Mouse (Mus musculus): ENCODE data around the gene Xkr8.
A peak's percentile ranks its signal among the peaks of the same experiment; 100 is the strongest.
"Not testable (repeated sequence)": the region's sequence is repeated elsewhere in the genome, so short reads cannot be mapped to it uniquely, and the experiment has no call there.

Xkr8 gene

GRCm38 (mm10) chr4:132732148-132732684 lies at the start of gene Xkr8:
Gene Xkr8, minus strand, starts transcription at chr4:132732546.
- peak; percentile 92 for DNase-seq (ENCODE audit: low read depth)

GRCm38 (mm10) chr4:132780288-132780687 lies 47.9 kb upstream of the Xkr8 start:
- DNase-seq (ENCODE audit: low read depth): no peak

GRCm38 (mm10) chr4:132778562-132779201 lies 46.3 kb upstream of the Xkr8 start:
- peak; percentile 49 for DNase-seq (ENCODE audit: low read depth)

DNA sequence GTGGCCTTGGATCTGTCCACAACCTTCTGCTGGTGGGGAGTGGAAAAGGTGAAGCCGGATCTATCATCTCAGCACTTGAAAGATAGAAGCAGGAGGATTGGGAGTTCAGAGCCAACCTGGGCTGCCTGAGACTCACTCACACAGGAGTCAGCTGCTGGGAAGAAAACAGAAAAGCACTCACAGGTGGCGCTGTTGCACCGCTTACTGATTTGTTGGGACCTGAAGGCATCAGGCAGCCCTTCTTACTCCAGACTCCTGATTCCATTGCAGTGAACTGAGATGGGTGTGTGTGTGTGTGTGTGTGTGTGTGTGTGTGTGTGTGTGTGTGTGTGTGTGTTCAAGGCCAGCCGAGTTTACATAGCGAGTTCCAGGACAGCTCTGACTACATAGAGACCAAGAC lies 44.4 kb upstream of the Xkr8 start:
- DNase-seq (ENCODE audit: low read depth): peak; percentile 86

DNA sequence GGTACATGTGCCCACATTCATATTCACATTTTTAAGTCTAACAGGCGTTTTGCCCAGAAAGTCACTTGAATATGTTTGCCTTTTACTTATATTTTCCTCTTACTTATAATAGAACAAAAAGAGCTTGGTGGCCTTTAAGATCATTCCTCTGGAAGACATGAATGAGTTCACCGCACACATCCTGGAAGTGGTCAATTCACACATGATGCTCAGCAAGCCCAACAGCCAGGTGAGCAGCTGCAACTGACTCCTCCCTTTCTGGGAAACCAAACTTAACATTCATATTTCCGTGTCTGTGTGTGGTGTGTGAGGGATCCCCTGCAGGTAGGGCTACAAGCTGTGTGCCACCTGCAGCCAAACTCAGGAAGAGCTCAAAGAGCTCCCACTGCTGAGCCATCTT lies 42.6 kb upstream of the Xkr8 start:
- DNase-seq (ENCODE audit: low read depth): peak; percentile 60

DNA sequence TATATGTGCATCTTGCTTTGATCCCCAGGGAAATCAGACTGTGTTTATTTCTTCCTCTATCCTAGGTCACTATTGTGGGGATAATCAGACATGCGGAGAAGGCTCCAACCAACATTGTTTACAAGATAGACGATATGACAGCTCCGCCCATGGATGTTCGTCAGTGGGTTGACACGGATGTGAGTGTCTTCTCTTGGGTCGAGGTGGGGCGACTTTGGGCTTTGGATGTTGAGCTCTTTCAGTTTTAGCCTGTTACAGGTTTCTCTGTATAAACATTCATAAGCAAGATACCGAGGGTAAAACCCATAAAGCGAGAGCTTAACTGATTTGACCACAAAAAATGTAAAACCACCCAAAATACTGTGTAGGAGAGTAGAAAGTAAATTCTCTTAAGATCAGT lies 39.4 kb upstream of the Xkr8 start:
- peak; percentile 57 for DNase-seq (ENCODE audit: low read depth)

DNA sequence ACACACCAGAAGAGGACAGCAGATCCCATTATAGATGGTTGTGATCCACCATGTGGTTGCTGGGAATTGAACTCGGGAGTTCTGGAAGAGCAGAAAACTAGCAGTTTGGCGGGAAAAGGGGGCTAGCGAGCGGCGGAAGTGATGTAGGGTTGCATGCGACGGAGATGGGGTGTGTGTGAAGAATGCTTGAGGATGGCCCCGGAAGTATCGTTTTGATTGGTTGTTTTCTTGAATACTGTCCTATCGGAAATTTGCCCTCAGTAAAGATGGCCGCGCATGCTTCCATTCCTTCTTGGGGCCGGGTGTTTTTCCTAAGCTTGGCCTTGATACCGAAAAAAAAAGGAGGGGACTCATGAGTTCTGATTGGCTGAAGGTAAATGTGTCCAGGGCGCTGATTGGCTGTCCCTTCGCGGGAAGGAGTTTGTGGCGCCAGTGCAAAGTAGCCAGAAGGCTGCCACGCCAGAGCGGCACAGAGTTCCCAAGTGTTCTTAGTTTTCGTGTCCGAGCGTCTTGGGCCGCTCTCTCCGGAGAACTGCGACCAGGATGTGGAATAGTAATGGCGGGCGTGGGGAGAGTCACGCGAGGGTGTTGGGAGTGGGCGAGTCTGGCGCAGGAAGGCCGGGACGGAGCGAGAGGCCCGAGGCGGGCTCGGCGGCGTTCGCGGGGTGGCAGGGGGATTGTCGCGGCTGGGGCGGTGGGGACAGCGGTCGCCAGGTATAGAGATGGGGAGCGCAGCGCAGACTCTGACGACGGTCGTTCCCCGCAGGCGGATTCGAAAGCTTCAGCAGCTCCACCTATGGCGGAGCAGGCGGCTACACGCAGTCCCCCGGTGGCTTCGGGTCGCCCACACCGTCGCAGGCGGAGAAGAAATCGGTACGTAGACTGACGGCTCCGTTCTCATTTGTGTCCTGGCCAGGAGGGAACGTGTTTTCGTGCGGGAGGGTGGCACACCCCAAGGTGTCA lies 35.8 kb upstream of the Xkr8 start, which contains the start of gene Rpa2:
Gene Rpa2 (plus strand): TSS at position 419 of the 963 bp plus-strand sequence.
- peak; percentile 100 for DNase-seq (ENCODE audit: low read depth)

DNA sequence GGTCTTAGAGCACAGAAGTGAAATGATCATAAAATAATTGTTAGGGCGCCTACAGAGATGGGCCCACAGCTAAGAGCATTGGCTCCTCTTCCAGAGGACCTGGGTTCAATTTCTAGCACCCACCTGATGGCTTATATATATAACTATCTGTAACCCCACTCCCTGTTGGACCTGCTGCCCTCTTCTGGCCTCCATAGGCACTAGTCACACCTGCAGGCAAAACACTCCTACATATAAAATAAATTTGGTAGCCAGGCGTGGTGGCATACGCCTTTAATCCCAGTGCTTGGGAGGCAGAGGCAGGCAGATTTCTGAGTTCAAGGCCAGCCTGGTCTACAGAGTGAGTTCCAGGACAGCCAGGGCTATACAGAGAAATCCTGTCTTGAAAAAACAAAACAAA lies 30.8 kb upstream of the Xkr8 start:
- DNase-seq (ENCODE audit: low read depth): not testable (repeated sequence)

DNA sequence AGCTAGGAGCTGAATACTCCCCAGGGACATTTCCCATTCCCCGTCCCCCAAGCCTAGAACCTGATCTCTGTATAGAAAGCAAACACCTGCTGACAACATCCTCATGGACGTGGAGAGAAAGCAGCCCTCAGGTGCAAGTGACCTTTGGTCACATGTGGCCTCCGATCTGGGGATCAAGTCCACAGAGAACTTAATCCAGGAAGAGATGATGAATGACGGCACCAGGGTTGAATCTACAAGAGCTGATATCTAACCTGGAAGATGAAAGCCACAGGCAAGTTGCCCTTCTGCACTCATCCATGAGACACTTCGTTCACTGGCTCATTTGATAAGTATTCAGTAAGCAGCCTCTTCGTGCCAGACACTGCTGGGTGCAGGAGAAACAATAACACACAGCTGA lies 30.3 kb upstream of the Xkr8 start:
- no peak for DNase-seq (ENCODE audit: low read depth)

- DNase-seq (ENCODE audit: low read depth): no peak
These were observed 27.9 kb upstream of the Xkr8 start for GRCm38 (mm10) chr4:132760296-132760695.

DNA sequence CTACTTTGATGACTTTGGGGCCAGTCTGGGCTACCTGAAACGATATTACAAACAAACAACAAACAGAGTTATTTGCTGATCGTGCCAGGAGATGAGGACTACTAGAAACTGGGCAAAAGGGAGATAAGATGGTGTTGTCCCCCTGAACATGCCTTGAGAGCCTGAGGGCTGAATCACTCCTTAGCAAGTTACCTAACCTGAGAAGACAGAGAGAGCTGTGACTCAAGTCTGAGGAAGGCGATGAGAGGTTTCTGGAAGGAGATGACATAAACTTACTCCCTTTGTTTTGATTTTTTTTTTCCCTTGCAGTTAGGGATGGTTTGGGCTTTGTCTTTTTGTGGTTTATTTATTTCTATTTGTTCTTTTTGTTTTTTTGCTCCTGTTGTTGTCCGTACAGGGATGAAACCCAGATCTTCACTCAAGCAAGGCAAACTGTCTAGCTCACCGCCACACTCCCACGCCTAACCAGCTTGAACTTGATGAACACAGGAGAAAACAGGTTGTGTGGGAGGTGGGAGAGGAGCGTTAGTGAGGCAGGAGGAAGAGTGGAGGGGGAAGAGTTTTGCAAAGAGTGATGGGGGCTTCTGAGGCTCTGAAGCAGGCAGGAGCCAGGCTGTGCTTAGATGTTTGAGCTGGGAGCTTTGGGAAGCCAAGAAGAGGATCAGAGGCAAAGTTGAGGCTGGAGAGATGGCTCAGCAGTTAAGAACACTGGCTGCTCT lies 25.4 kb upstream of the Xkr8 start:
- DNase-seq (ENCODE audit: low read depth): peak; percentile 52

DNA sequence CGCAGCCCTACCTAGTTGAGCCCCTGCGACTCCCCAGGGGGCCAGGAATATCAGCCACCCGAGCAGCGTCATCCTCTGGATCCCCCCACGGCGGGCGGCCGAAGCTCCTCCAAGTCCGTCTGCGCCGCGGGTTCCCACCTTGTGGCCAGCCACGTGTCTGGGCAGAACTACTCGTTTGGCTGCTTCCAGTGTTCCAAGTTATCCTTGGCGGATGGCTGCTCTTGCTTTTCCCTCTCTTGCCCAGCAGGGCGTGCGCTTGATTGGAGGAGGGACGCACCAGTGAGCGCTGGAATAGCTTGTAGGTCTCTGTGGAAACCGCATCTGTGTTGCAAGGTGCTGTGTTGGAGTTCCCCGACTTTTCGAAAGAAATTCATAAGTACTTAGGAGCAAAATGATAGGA lies 24.6 kb upstream of the Xkr8 start, which contains the start of gene Smpdl3b:
Gene Smpdl3b (minus strand): TSS at position 279 of the 400 bp plus-strand sequence.
- peak; percentile 87 for DNase-seq (ENCODE audit: low read depth)

- no peak for DNase-seq (ENCODE audit: low read depth)
These were observed 20.6 kb upstream of the Xkr8 start for GRCm38 (mm10) chr4:132752992-132753391.

GRCm38 (mm10) chr4:132749258-132749982 lies 17.1 kb upstream of the Xkr8 start:
- no peak for DNase-seq (ENCODE audit: low read depth)

GRCm38 (mm10) chr4:132748778-132749177 lies 16.4 kb upstream of the Xkr8 start:
- peak; percentile 81 for DNase-seq (ENCODE audit: low read depth)

DNA sequence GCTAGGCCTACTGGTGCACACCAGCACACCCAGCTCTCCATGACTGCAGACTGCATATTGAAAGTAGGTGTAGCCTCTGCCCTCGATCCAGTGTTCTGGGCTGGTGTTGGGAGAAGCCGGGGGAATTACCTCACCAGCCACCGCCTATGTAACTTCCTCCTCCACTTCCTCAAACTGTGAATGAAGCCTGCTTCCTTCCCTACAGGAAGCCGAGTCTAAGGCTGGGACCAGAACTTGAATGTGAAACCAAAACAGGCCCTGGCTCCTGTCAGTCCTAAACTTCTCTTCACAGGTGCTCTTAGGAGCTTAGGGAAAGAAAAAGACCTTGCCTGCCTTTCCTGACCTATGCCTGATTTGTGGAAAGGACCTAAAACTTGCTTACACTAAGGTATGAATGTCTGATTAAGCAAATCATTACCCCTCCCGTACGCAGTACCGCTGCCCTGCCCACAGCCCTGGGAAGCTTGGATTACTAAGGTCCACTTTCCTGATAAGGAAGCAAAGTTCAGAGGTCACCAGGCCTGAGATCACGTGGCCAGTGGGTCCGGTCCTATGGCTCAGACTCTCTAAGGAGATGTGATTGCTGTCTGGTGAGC lies 15.4 kb upstream of the Xkr8 start:
- peak; percentile 89 for DNase-seq (ENCODE audit: low read depth)

DNA sequence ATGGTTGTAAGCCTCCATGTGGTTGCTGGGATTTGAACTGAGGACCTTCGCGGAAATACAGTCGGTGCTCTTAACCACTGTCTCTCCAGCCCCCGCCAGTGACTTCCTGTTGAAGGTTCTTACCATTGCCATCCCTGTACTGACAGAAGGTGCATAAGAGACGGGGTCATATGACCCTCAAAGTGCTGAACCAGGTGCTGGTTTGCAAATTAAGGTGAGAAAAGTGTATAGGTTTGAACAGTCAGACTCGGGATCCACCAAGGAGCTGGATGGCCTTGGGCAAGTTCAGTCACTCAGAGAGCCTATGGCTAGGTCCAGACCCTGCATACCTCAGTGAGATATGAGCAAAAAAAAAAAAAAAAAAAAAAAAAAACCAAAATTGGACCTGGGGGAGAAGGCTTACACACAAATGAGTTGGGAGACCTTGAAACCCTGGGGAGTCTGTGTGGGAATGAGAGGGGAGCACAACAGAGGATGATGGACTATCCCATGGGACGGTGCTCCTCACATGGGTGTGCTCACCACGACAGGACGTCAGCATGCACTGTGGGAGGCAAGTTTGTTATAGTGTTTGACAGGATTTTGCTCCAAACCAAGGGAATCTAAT lies 14.7 kb upstream of the Xkr8 start:
- DNase-seq (ENCODE audit: low read depth): peak; percentile 69

DNA sequence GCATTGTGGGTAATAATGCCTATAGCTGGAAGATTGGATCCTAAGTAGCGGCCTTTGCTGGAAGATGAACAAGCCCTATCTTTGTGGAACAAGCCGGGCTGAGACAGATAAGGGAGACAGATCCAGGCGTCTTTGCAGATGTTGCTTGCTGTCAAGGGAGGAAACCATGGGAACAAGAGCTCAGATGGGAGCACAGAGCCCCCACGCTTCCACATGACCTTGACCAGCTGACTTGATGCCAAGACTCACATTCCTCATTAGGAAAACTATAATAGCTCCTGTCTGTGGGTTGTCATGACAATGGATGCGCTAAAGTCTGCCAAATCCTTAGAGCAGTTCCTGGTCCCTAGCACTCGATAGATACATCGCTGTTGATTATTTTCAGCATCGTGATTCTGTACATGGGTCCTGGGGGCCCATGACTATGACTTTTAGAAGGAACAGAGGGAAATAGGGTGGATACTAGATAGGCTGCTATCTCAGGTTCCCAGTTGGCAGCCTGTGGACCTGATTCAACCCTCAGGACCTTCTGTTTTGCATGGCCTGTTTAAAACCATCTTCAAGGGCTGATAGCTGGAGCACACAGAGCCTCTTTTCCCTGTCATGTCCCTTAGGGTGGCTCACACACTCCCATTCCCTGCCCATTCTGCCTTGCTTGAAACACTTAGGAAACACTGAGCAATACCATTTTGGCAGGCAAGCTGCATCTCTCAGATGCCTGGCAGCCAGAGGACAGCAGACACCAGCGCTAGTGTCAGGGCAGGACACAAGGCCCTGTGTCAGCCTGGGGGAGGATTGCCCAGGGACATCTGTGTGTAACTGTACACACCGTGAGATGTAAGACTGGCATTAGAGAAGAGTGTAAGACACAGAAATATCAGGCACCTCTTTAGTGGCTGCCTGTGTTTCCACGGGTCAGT lies 11.9 kb upstream of the Xkr8 start:
- no peak for DNase-seq (ENCODE audit: low read depth)

GRCm38 (mm10) chr4:132741491-132741890 lies 9.1 kb upstream of the Xkr8 start:
- peak; percentile 51 for DNase-seq (ENCODE audit: low read depth)
